Mouse (Mus musculus): ENCODE data around the gene Kcnd2.

DNA sequence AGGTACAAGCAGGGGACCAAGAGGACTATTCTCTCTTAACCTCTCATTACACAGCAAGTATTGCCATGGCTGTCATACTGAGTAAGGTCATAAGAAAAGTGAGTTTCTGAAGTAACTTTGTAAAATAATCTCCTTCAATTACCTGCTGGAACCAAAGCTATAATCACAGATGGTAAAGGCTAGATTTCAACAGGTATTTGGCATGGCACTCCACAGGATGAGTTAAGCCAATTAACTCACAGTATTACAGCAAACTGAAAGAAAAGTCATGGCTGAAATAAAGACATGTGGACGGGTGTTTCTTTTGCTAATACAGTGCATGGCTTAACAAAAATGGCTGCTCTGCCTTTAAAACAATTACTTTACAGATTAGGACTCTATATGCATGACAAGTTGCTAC, 503.8 kb downstream of the Kcnd2 start:
- TF ChIP-seq CTCF (IDR thresholded peaks at IDR 0.05; ENCODE audit: insufficient read depth, low read depth, low read length): no peak
- no peak for TF ChIP-seq POLR2A (IDR thresholded peaks at IDR 0.05; ENCODE audit: insufficient read depth, low read depth, low read length)

Data from olfactory bulb, adult 2 months (tissue).